In the genomic region with DNA sequence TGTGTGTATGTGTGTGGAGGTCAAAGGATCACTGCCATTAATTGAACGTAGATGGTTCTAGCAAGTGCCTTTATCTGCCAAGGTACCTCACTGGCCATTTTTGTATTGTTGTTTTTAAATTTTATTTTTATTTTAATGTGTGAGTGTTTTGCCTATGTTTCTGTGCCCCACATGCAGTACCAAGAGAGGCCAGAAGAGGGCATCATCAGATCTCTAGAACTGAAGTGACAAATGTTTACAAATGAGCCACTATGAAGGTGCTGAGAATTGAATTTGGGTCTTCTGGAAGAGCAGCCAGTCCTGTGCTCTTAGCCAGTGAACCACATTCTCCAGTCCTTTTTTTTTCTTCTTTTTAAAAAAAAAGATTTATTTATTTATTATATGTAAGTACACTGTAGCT, we compare ENCODE assay signal across 10 mouse cellular contexts. TPM values are rescaled to one million over a fixed set of nuclear protein-coding genes. Genes with fewer than 3 reads are reported as not detected.
DNase-seq lines count a peak whose midpoint lies in the region; ATAC-seq and TF ChIP-seq lines count a peak whose summit lies in the region.
"Had no signal": no experiment of that assay in that cellular context is flagged by ENCODE, and none has a peak within 500 bp of the region (broad histone marks: within the 10 kb centered on the region; RNA-seq: fewer than 3 reads in every experiment).

No protein-coding gene starts in this region.

- no peak overlapping the region for H3K4me2 ChIP-seq in hindbrain, embryonic 11.5 days (replicated peaks; ENCODE audit: low read depth, low read length)
- H3K4me2 ChIP-seq in hindbrain, embryonic 13.5 days, result no peak overlapping the region
- H3K4me2 ChIP-seq: embryonic facial prominence, embryonic 12.5 days; neural tube, embryonic 13.5 days had no signal

- ATAC-seq in hindbrain, embryonic 11.5 days (ENCODE audit: low FRiP score), result no peak
- no peak for ATAC-seq in hindbrain, embryonic 13.5 days (ENCODE audit: low FRiP score)

- H3K9ac ChIP-seq in hindbrain, embryonic 11.5 days (ENCODE audit: low read depth, low read length), result no peak overlapping the region
- no peak overlapping the region for H3K9ac ChIP-seq in hindbrain, embryonic 13.5 days
- H3K9ac ChIP-seq: embryonic facial prominence, embryonic 12.5 days; neural tube, embryonic 13.5 days had no signal

- H3K36me3 ChIP-seq in hindbrain, embryonic 11.5 days (ENCODE audit: control insufficient read depth, insufficient read depth, low read length), result no peaks in the 10 kb centered on the region
- no peaks in the 10 kb centered on the region for H3K36me3 ChIP-seq in hindbrain, embryonic 13.5 days
- H3K36me3 ChIP-seq: embryonic facial prominence, embryonic 12.5 days; neural tube, embryonic 13.5 days had no signal

- H3K27ac ChIP-seq in hindbrain, embryonic 11.5 days (ENCODE audit: low read depth, low read length), result no peak overlapping the region
- H3K27ac ChIP-seq in hindbrain, embryonic 13.5 days, result no peak overlapping the region
- H3K27ac ChIP-seq: embryonic facial prominence, embryonic 12.5 days; neural tube, embryonic 13.5 days had no signal

- 0 out of 2 replicates have a peak, but pooled peaks have one; percentile 5 for TF ChIP-seq CTCF in lung, adult 2 months (IDR thresholded peaks at IDR 0.05; ENCODE audit: insufficient read depth, low read length)

- H3K9me3 ChIP-seq in hindbrain, embryonic 11.5 days (ENCODE audit: control insufficient read depth, low read length), result no peaks in the 10 kb centered on the region
- H3K9me3 ChIP-seq in hindbrain, embryonic 13.5 days, result no peaks in the 10 kb centered on the region
- H3K9me3 ChIP-seq: embryonic facial prominence, embryonic 12.5 days; neural tube, embryonic 13.5 days had no signal

- 61% methylated on average over 1 of the region's 1 CpGs for WGBS in hindbrain, embryonic 11.5 days
- 74% methylated on average over 1 of the region's 1 CpGs for WGBS in hindbrain, embryonic 13.5 days
- 53% methylated on average over 1 of the region's 1 CpGs for WGBS in lung, adult 2 months

- peaks cover 2% of the 10 kb centered on the region; the same call in 1 of the 2 replicates for H3K27me3 ChIP-seq in hindbrain, embryonic 11.5 days (ENCODE audit: control insufficient read depth, insufficient read depth, low read length)
- H3K27me3 ChIP-seq in hindbrain, embryonic 13.5 days, result 0 out of 2 replicates have a peak, but pooled peaks cover 9% of the 10 kb centered on the region

- no peak overlapping the region for H3K4me3 ChIP-seq in hindbrain, embryonic 11.5 days (ENCODE audit: low read depth, low read length)
- H3K4me3 ChIP-seq in hindbrain, embryonic 13.5 days, result no peak overlapping the region
- H3K4me3 ChIP-seq in lung, adult 2 months (replicated peaks; ENCODE audit: extremely low read depth, low read depth, low read length), result no peak overlapping the region
- H3K4me3 ChIP-seq: embryonic facial prominence, embryonic 12.5 days; neural tube, embryonic 13.5 days had no signal

- no peak for TF ChIP-seq POLR2A in lung, adult 2 months (IDR thresholded peaks at IDR 0.05; ENCODE audit: borderline replicate concordance, extremely low read depth, low read depth, low read length)

- DNase-seq in hindbrain, embryonic 11.5 days (ENCODE audit: low spot score), result peak; percentile 68
- DNase-seq in urinary bladder, postnatal 14 days (ENCODE audit: low spot score), result peak; percentile 48
- no peak for DNase-seq in urinary bladder, postnatal 36 days (ENCODE audit: low spot score in 2 of 2)
- peak; percentile 71 to 81 for DNase-seq in cerebellum, postnatal 10 days
- peak; percentile 50 for DNase-seq in lung, adult 2 months
- peak; percentile 71 for DNase-seq in thymus, postnatal 14 days
- no peak for DNase-seq in layer of hippocampus, postnatal 36 days

- H3K4me1 ChIP-seq in hindbrain, embryonic 11.5 days (replicated peaks; ENCODE audit: control insufficient read depth, insufficient read depth, low read length), result no peaks in the 10 kb centered on the region; the same call in 1 of the 2 replicates
- peaks cover 5% of the 10 kb centered on the region for H3K4me1 ChIP-seq in hindbrain, embryonic 13.5 days (replicated peaks)
- no peaks in the 10 kb centered on the region for H3K4me1 ChIP-seq in lung, adult 2 months (ENCODE audit: control insufficient read depth, insufficient read depth, low read length)

RNA-seq across cellular contexts. Expression of a gene that starts 5.5 kb away (rescaled TPM):
- 1.6 and 2.4 TPM in 2 replicates for polyA plus RNA-seq in hindbrain, embryonic 11.5 days (2014; fragmentation: Nextera tagmentation; extraction: Ambion mirVana)
- polyA plus RNA-seq in hindbrain, embryonic 13.5 days (2015; fragmentation: Nextera tagmentation; extraction: Ambion mirVana), result 0.61 and 1.4 TPM in 2 replicates
- polyA plus RNA-seq in lung, adult 2 months (2012; rRNA removed), result 3.6 and 3.9 TPM in 2 replicates
- total RNA-seq in layer of hippocampus, postnatal 36 days (2021), result 1 to 10 TPM; 1.4 to 1.7 TPM

RNA-seq across cellular contexts. Expression of a gene that starts 11.1 kb away (rescaled TPM):
- not detected in 2 replicates for polyA plus RNA-seq in hindbrain, embryonic 11.5 days (2014; fragmentation: Nextera tagmentation; extraction: Ambion mirVana)
- polyA plus RNA-seq in hindbrain, embryonic 13.5 days (2015; fragmentation: Nextera tagmentation; extraction: Ambion mirVana), result 0.17 TPM in 1 of 2 replicates, not detected in the other
- 0.08 TPM in 1 of 2 replicates, not detected in the other for polyA plus RNA-seq in lung, adult 2 months (2012; rRNA removed)
- total RNA-seq in layer of hippocampus, postnatal 36 days (2021), result not detected

RNA-seq across cellular contexts. Expression of a gene that starts 25.8 kb away (rescaled TPM):
- 21.6 and 23.5 TPM in 2 replicates for polyA plus RNA-seq in hindbrain, embryonic 11.5 days (2014; fragmentation: Nextera tagmentation; extraction: Ambion mirVana)
- polyA plus RNA-seq in hindbrain, embryonic 13.5 days (2015; fragmentation: Nextera tagmentation; extraction: Ambion mirVana), result 25.6 and 28.3 TPM in 2 replicates
- 23.9 and 29.9 TPM in 2 replicates for polyA plus RNA-seq in lung, adult 2 months (2012; rRNA removed)
- total RNA-seq in layer of hippocampus, postnatal 36 days (2021), result 1 to 10 TPM; 7.9 to 8.0 TPM

RNA-seq across cellular contexts. Expression of a gene that starts 34.4 kb away (rescaled TPM):
- polyA plus RNA-seq in hindbrain, embryonic 11.5 days (2014; fragmentation: Nextera tagmentation; extraction: Ambion mirVana), result 204 and 208 TPM in 2 replicates
- 646 and 674 TPM in 2 replicates for polyA plus RNA-seq in hindbrain, embryonic 13.5 days (2015; fragmentation: Nextera tagmentation; extraction: Ambion mirVana)
- polyA plus RNA-seq in lung, adult 2 months (2012; rRNA removed), result 66.2 and 80.3 TPM in 2 replicates
- total RNA-seq in layer of hippocampus, postnatal 36 days (2021), result 1,000 to 10,000 TPM; 1,259 to 1,347 TPM

Comparison
In these comparisons a context has a peak if more than half of its experiments do, and no peak if none do; other contexts are left out.
1. DNase-seq: peak in hindbrain, embryonic 11.5 days (single experiment), urinary bladder, postnatal 14 days (single experiment), cerebellum, postnatal 10 days (2 of 2), lung, adult 2 months (single experiment) and thymus, postnatal 14 days (single experiment); none in urinary bladder, postnatal 36 days (0 of 2) and layer of hippocampus, postnatal 36 days (0 of 2).